Mouse (Mus musculus) hindbrain, postnatal 0 days (tissue): ENCODE results near the gene Tnpo3. TPM values are rescaled to one million over a fixed set of nuclear protein-coding genes. Genes with fewer than 3 reads are reported as not detected.
A peak's percentile ranks its signal among the peaks of the same experiment; 100 is the strongest.

Source experiments
- ATAC-seq: fragments of 200-750 bp; cut with Nextera tagmentation; 2 replicates; pipeline ENCODE4 v1.8.0; 2017; ENCODE audit warnings: mild to moderate bottlenecking, moderate TSS enrichment, moderate library complexity
- DNase-seq: peaks from one replicate; pipeline ENCODE4 v3.0.0-alpha.2; 2015; ENCODE audit warnings: low spot score
- H3K27ac ChIP-seq: fragments of 300-500 bp; sonication (generic); 2 replicates; pipeline ENCODE4 v1.5.1; 2014; ENCODE audit warnings: mild to moderate bottlenecking
- H3K27me3 ChIP-seq: fragments of 300-500 bp; sonication (generic); 2 replicates; pipeline ENCODE4 v1.6.1; 2014; ENCODE audit warnings: low read length, mixed read lengths; ENCODE audit not compliant: insufficient read depth
- H3K36me3 ChIP-seq: fragments of 300-500 bp; sonication (generic); 2 replicates; pipeline ENCODE4 v1.6.1; 2014; ENCODE audit warnings: low read length, mixed read lengths; ENCODE audit not compliant: insufficient read depth
- H3K4me1 ChIP-seq: fragments of 300-500 bp; sonication (generic); 2 replicates; pipeline ENCODE4 v1.6.1; 2014; ENCODE audit warnings: antibody characterized with exemption, low read length, mixed read lengths; ENCODE audit not compliant: insufficient read depth
- H3K4me2 ChIP-seq: fragments of 300-500 bp; sonication (generic); 2 replicates; pipeline ENCODE4 v1.6.1; 2014; ENCODE audit warnings: low read depth, mild to moderate bottlenecking, low read length, moderate library complexity, mixed read lengths
- H3K4me3 ChIP-seq: fragments of 300-500 bp; sonication (generic); 2 replicates; pipeline ENCODE4 v1.5.1; 2014; ENCODE audit warnings: low read length
- H3K9ac ChIP-seq: fragments of 300-500 bp; sonication (generic); replicated peaks from 2 replicates; pipeline ENCODE4 v1.6.1; 2014; ENCODE audit warnings: mild to moderate bottlenecking, low read length, moderate library complexity, mixed read lengths
- H3K9me3 ChIP-seq: fragments of 300-500 bp; sonication (generic); 2 replicates; pipeline ENCODE4 v1.6.1; 2016; ENCODE audit warnings: low read length, mixed read lengths
- CTCF ChIP-seq: IDR thresholded peaks from 2 replicates; pipeline ENCODE4 v1.5.1; 2016; ENCODE audit warnings: antibody characterized with exemption, control low read depth, low read depth
- WGBS: fragments of 180-500 bp; shearing (Covaris S2); extraction: QIAGEN DNeasy Blood & Tissue Kit; methylation state at CpG from one replicate; pipeline ENCODE4 v1.1.7; 2014; 5-methylcytosine and 5-hydroxymethylcytosine counted together
- polyA plus RNA-seq: library from polyadenylated mRNA; unstranded; fragments of >200 nt; fragmentation: Nextera tagmentation; extraction: Ambion mirVana; gene quantifications from 2 replicates; pipeline ENCODE4 v1.2.1, GENCODE M21; 2015
- total RNA-seq: library from RNA; depleted of rRNA; stranded (reverse); fragments of >200 nt; gene quantifications from 2 replicates; pipeline ENCODE4 v1.2.3, GENCODE M21; 2014

Gene Tnpo3
- total and polyA plus RNA-seq, 2 experiments from 2014 or later, result 57.3 to 79.2 TPM

- TF ChIP-seq CTCF, result no peak
- WGBS, result 32% methylated on average over 8 of the region's 8 CpGs
- H3K27me3 ChIP-seq, result no peaks in the 10 kb centered on the region
- no peak overlapping the region for H3K27ac ChIP-seq
- no peaks in the 10 kb centered on the region for H3K36me3 ChIP-seq
- no peaks in the 10 kb centered on the region for H3K4me1 ChIP-seq
- no peak for DNase-seq
- no peaks in the 10 kb centered on the region for H3K9me3 ChIP-seq
- peak; percentile 24; the same call in 1 of the 2 replicates for ATAC-seq
- H3K4me2 ChIP-seq, result peak overlapping the region; percentile 65
- H3K9ac ChIP-seq, result no peak overlapping the region
- H3K4me3 ChIP-seq, result peak overlapping the region; percentile 44
Measured at GRCm38 (mm10) chr6:29506834-29507233, 102.9 kb downstream of the Tnpo3 start.

GRCm38 (mm10) chr6:29505493-29505892 is 104.2 kb downstream of the Tnpo3 start:
- Histone ChIP-seq H3K27ac (no peak overlapping the region), H3K4me2 (no peak overlapping the region), H3K36me3 (no peaks in the 10 kb centered on the region), H3K4me1 (no peaks in the 10 kb centered on the region), H3K9ac (no peak overlapping the region), H3K9me3 (no peaks in the 10 kb centered on the region), H3K27me3 (no peaks in the 10 kb centered on the region), H3K4me3 (no peak overlapping the region)
- ATAC-seq, result no peak
- 84% methylated on average over 5 of the region's 5 CpGs for WGBS
- TF ChIP-seq CTCF, result no peak
- no peak for DNase-seq

GRCm38 (mm10) chr6:29501599-29501998 is 108.1 kb downstream of the Tnpo3 start:
- WGBS, result 91% methylated on average over 1 of the region's 1 CpGs
- Histone ChIP-seq H3K4me2 (no peak overlapping the region), H3K36me3 (no peaks in the 10 kb centered on the region), H3K27ac (no peak overlapping the region), H3K9ac (no peak overlapping the region), H3K4me1 (no peaks in the 10 kb centered on the region), H3K9me3 (no peaks in the 10 kb centered on the region), H3K27me3 (0 out of 2 replicates have a peak, but pooled peaks cover 3% of the 10 kb centered on the region), H3K4me3 (no peak overlapping the region)
- TF ChIP-seq CTCF, result peak; percentile 45
- DNase-seq (no peak), ATAC-seq (no peak)

- no peak for ATAC-seq
- no peak overlapping the region for H3K9ac ChIP-seq
- no peaks in the 10 kb centered on the region for H3K36me3 ChIP-seq
- H3K4me1 ChIP-seq, result no peaks in the 10 kb centered on the region
- DNase-seq, result no peak
- 90% methylated on average over 6 of the region's 6 CpGs for WGBS
- H3K27me3 ChIP-seq, result peaks cover 11% of the 10 kb centered on the region; the same call in 1 of the 2 replicates
- no peak for TF ChIP-seq CTCF
- H3K9me3 ChIP-seq, result no peaks in the 10 kb centered on the region
- no peak overlapping the region for H3K27ac ChIP-seq
- no peak overlapping the region for H3K4me3 ChIP-seq
- H3K4me2 ChIP-seq, result no peak overlapping the region
Measured at GRCm38 (mm10) chr6:29500810-29501209, 108.9 kb downstream of the Tnpo3 start.

GRCm38 (mm10) chr6:29500177-29500576 is 109.5 kb downstream of the Tnpo3 start:
- TF ChIP-seq CTCF, result no peak
- ATAC-seq (no peak), DNase-seq (no peak)
- Histone ChIP-seq H3K36me3 (no peaks in the 10 kb centered on the region), H3K4me1 (no peaks in the 10 kb centered on the region), H3K9ac (no peak overlapping the region), H3K4me2 (no peak overlapping the region), H3K27ac (no peak overlapping the region), H3K9me3 (no peaks in the 10 kb centered on the region), H3K4me3 (no peak overlapping the region), H3K27me3 (peaks cover 14% of the 10 kb centered on the region; the same call in 1 of the 2 replicates)
- WGBS, result 94% methylated on average over 7 of the region's 7 CpGs

- peak; percentile 43 for DNase-seq
- Histone ChIP-seq H3K4me3 (no peak overlapping the region), H3K27ac (no peak overlapping the region), H3K9me3 (no peaks in the 10 kb centered on the region), H3K36me3 (no peaks in the 10 kb centered on the region), H3K27me3 (peaks cover 14% of the 10 kb centered on the region; the same call in 1 of the 2 replicates), H3K9ac (no peak overlapping the region), H3K4me2 (no peak overlapping the region), H3K4me1 (no peaks in the 10 kb centered on the region)
- no peak for TF ChIP-seq CTCF
- peak; percentile 60 for ATAC-seq
- 38% methylated on average over 2 of the region's 2 CpGs for WGBS
Measured at GRCm38 (mm10) chr6:29497791-29498190, 111.9 kb downstream of the Tnpo3 start.

- DNase-seq, result no peak
- peaks cover 14% of the 10 kb centered on the region; the same call in 1 of the 2 replicates for H3K27me3 ChIP-seq
- ATAC-seq, result no peak
- no peaks in the 10 kb centered on the region for H3K4me1 ChIP-seq
- no peak overlapping the region for H3K9ac ChIP-seq
- H3K9me3 ChIP-seq, result no peaks in the 10 kb centered on the region
- 19% methylated on average over 24 of the region's 25 CpGs for WGBS
- no peak overlapping the region for H3K27ac ChIP-seq
- no peak overlapping the region for H3K4me3 ChIP-seq
- no peak for TF ChIP-seq CTCF
- H3K4me2 ChIP-seq, result peak overlapping the region; percentile 25; the same call in 1 of the 2 replicates
- no peaks in the 10 kb centered on the region for H3K36me3 ChIP-seq
Measured at GRCm38 (mm10) chr6:29496270-29496669, 113.4 kb downstream of the Tnpo3 start.
